Mouse (Mus musculus) embryo, embryonic 10 days (tissue): Measurements from ENCODE around the gene Hivep2.
A peak's percentile ranks its signal among the peaks of the same experiment; 100 is the strongest.

Experiments
- DNase-seq: peaks from one replicate; pipeline ENCODE4 v3.0.0-alpha.2; 2015; ENCODE audit warnings: low spot score

Gene Hivep2

GRCm38 (mm10) chr10:13973563-13974179 lies 7.8 kb downstream of the Hivep2 start:
- DNase-seq = no peak

DNA sequence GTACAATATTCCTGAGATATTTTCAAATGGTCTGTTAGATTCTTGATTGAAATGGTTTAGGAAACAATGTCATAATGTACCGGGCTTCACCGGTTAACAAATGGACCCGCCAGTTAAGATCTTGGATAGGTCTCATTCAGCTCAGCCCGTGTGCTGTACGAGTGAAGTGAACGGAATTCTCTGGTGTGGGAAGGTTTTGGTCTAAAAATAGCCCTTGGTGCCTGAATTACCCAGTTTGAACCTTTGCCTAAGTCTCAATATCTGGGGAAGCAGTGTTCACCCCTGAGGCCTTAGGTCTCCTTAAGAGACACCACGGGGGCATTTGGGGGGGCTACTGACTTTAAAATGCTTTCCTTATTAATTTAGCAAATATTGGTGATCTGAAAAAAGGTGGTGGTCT lies 8.6 kb downstream of the Hivep2 start:
- DNase-seq = no peak

GRCm38 (mm10) chr10:13975861-13976260 lies 10.0 kb downstream of the Hivep2 start:
- DNase-seq = no peak

DNA sequence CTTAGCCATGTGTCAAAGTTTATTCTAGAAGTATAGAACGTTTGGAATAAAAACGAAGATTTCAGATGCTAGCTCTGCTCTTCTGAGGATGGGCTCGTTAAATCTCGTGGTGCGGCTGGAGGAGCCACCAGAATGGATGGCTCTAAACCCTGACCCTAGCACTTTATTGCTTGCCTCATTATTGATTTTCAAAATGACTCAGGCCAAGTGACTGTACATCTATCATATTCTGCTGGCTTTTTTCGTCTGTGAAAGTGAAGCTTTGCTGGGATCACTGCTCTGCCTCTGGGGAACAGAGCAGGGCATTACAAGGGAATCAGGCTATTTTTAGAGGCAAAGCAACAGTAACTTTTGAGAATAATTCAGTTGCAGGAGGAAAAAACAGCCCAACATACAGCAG lies 10.4 kb downstream of the Hivep2 start:
- no peak for DNase-seq

GRCm38 (mm10) chr10:13982271-13982670 lies 16.4 kb downstream of the Hivep2 start:
- no peak for DNase-seq

GRCm38 (mm10) chr10:13982769-13983381 lies 17.0 kb downstream of the Hivep2 start:
- DNase-seq = peak; percentile 88

DNA sequence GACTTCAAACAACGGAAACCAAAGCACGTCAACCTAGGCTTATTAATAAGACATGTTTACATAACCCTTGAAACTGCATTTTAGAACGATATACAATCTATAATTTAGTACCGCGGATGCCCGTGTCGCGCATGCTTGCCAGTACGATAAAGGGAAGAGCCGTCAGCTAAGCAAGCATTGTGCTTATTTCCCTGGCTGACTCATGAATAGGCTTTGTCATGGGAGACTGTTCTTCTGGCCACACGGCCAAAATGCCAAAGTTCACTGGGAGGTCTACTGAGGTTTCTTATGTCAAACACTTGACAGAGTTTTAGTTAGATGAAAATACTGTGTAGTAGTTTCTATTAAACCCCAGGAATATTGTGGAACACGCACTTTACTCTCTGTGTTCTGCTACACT lies 17.8 kb downstream of the Hivep2 start:
- peak; percentile 57 for DNase-seq

- DNase-seq = no peak
Observed at GRCm38 (mm10) chr10:13984233-13984632, 18.4 kb downstream of the Hivep2 start.

GRCm38 (mm10) chr10:13986539-13986938 lies 20.7 kb downstream of the Hivep2 start:
- no peak for DNase-seq

- DNase-seq = no peak
Observed at GRCm38 (mm10) chr10:13987336-13987735, 21.5 kb downstream of the Hivep2 start.

DNA sequence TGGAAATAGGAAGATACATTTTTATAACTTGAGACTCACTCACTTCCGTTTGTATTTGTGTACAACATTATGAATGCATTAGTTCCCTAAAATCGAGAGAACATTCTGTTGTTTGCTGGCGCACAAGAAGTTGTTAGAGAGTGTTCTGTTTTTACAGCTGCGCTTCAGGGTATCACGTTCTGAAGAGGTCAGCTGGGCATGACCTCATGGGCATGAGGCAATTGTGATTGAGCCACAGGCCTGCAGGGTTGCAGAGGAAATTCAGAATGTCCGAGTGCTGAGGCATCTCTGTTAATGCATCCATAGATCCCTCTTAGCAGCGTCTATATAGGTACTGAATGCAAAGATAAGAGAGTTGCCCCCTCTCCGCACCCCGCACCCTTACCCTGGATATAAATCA lies 22.4 kb downstream of the Hivep2 start:
- peak; percentile 64 for DNase-seq

GRCm38 (mm10) chr10:13988757-13989156 lies 22.9 kb downstream of the Hivep2 start:
- DNase-seq = no peak

DNA sequence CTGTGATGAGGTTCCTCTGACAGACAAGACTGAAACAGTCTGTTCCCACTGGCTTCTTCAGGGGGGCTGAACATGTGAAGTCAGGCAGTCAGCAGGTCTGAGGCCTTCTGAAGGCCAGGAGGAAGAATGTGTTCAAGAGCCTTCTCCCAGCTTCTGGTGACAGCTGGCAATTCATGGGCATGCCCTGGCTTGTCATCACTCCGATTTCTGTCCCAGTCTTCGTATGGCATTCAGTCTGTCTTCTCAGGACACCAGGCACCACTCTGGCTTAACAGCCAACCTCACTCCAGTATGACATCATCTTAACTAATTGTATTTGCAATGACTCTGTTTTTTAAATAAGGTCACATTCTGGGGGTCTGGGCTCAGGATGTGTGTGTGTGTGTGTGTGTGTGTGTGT lies 25.0 kb downstream of the Hivep2 start:
- no peak for DNase-seq

DNA sequence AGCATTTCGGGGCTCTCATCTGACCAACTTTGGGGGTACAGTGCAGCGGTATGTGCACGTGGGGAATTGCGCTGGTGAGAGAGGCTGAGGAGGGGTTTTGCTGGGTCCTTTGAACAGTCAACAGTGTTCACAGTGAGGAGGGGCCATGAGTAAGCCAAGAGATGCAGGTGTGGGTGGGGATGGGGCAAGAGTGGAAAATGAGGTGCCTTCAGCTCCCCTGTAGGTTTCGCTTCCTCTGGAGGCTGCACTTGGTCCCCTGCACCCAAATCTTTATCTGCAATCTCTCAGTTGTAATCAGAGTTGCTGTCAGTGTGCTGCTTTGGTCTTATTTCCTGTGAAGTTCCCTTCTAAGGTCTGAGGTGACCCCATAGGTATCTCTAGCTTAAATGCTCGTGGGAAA lies 27.5 kb downstream of the Hivep2 start:
- no peak for DNase-seq

DNA sequence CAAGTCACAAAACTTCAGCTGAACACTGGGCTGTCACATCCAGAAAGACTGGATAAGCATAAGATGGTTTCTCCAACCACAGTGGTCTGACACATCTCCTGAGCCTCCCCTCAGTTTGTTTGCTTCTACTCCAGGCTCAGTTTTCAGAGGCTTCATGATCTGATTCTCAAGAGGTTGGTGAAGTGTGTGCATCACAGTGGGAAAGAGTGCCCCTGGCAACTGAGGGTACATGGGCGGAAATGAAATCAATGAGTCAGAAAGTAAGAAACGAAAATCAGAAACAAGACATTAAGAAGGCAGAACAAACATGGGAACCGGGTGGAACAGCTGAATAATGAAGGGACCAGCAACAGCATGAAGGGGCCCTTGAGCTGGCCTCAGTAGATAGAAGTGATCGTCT lies 31.5 kb downstream of the Hivep2 start:
- DNase-seq = no peak

- DNase-seq = no peak
Observed at GRCm38 (mm10) chr10:14004769-14005517, 39.1 kb downstream of the Hivep2 start.

DNA sequence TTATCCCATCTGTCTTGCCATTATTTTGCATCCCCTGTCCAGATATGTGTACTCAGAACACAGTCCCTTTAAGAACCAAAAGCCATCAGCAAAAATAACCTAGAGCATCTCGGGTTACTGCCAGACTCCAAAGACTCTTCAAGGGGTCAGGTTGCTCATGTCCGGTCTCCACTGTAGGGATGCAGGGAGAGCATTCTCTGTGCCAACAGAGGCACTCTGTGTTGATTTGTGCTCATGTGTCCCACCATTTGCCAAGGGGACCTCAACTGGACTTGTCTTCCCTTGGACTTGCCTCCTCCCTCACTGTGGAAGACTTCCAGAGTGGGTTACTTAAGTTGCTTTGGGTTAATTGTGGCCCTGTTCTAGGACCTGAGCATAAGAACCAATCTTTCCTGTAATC lies 43.8 kb downstream of the Hivep2 start:
- no peak for DNase-seq

- DNase-seq = no peak
Observed at GRCm38 (mm10) chr10:14016287-14016970, 50.6 kb downstream of the Hivep2 start.

DNA sequence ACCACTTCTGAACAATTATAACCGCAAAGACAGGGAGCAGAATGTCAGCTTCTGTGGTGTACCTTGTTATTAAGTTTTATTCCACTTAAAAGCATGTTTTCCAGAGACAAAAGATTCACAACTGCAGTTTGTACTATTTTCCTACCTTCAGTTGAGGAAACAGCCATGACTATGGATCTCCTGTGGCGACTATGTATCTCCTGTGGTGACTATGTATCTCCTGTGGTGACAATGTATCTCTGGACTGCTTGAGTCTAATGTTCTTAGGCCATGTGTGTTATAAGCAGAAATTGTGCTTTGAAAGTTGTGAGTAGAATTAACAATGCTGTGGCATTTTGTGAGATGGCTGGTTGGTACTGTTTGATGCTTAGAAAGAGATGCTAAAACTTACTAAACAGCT lies 51.5 kb downstream of the Hivep2 start:
- DNase-seq = no peak

DNA sequence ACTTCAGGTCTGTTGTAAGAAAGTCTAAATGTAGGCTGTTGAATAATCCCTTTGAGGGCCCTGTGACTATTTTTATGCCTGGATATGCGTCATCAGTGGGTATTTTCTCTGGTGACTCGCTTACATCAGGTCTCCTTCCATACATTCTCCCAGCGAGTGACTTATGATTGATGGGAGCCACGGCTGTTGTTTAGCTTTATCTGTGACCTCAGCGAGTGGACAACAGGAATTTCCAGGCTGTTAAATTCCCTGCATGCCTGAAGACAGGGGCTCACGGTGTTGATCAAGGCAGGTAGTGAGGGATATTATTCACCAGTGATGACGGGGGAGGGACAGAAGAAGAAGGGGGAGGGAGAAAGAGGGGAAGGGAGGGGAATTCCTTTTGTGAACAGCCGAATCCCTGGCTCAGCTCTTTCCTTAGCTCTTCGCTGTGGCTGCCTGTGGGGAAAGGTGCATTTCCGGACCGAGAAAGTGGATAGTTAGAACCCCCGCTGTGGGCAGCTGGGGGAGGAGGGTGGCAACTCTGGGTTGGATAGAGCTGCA lies 52.0 kb downstream of the Hivep2 start:
- DNase-seq = peak; percentile 59

DNA sequence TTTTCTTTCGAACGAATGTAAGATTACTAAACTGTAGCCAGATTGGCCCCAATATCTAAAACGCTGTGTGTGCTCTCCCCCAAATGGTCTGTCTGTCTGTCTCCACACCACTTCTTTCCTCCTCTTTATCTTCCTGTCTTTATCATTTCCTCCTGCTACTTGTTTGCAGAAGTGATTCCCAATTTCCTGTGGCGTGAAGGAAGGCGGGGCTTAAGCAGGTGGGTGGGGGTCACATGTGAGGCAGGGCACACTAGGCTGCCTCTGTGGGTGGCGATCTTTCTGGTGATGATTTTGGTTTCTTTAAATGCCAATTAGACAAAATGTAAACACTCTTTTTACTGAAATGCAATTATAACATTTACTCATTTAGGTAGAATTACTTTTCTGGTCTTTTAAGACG lies 52.8 kb downstream of the Hivep2 start:
- no peak for DNase-seq

- DNase-seq = no peak
Observed at GRCm38 (mm10) chr10:14019198-14019597, 53.3 kb downstream of the Hivep2 start.

DNA sequence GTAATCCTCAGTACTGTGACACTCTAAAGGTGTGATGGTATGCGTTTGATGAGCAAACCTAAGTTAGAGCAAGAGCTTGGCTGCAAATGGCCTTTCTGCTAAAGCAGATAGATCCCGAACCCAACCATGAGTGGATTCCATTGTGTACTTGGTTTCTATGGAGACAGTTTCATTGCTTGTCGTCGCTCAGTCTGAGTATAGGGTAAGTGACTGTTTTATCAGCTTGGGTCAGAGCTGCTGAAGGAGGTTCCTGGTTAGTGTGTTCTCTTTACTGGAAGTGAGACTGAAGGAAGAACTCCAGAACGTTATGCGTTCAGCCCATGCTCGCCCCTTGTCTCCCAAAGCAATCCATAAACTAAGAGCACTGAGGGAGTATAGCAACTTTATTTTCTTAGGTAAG lies 54.4 kb downstream of the Hivep2 start:
- DNase-seq = no peak
